28 mouse cellular contexts compared by ENCODE assay signal in genomic region chr3:103971157-103971556, GRCm38 (mm10).
"Had no signal": no experiment of that assay in that cellular context is flagged by ENCODE, and none has a peak within 500 bp of the region (broad histone marks: within the 10 kb centered on the region; RNA-seq: fewer than 3 reads in every experiment).

No protein-coding gene starts in this region.

- H3K4me3 ChIP-seq: limb, embryonic 10.5 days; limb, embryonic 12.5 days; limb, embryonic 13.5 days; limb, embryonic 15.5 days; liver, embryonic 12.5 days; liver, embryonic 13.5 days; liver, embryonic 15.5 days; lung, embryonic 15.5 days; megakaryocyte, embryonic 14.5 days; midbrain, embryonic 10.5 days; midbrain, embryonic 12.5 days; midbrain, embryonic 13.5 days; midbrain, embryonic 15.5 days; myocyte; neural tube, embryonic 12.5 days had no signal

- DNase-seq: left cerebral cortex, postnatal 4 days; liver; liver, embryonic 13.5 days; liver, postnatal 0 days; lung, adult 18-20 months; lung, adult 2 months; lung, embryonic 14.5 days; lung, postnatal 10 days; lung, postnatal 14 days; lung, postnatal 36 days; lung, postnatal 4 days; midbrain, embryonic 14.5 days had no signal

- H3K27ac ChIP-seq: limb, embryonic 10.5 days; limb, embryonic 12.5 days; limb, embryonic 13.5 days; limb, embryonic 15.5 days; liver, embryonic 12.5 days; liver, embryonic 13.5 days; liver, embryonic 14.5 days; liver, embryonic 15.5 days; lung, embryonic 15.5 days; macrophage; midbrain, embryonic 10.5 days; midbrain, embryonic 12.5 days; midbrain, embryonic 13.5 days; midbrain, embryonic 15.5 days; neural tube, embryonic 12.5 days had no signal
